Mouse (Mus musculus) CH12.LX (cell line): Measurements from ENCODE around the gene Gm867. TPM values are rescaled to one million over a fixed set of nuclear protein-coding genes. Genes with fewer than 3 reads are reported as not detected.

Experiments used
- DNase-seq: peaks from one replicate; pipeline ENCODE4 v3.0.0-alpha.2; 2013; ENCODE audit errors: extremely low read depth
- H3K27ac ChIP-seq: 2 replicates; pipeline ENCODE4 v1.5.1; 2012; ENCODE audit warnings: low read depth, mild to moderate bottlenecking, control low read depth, moderate library complexity; ENCODE audit not compliant: insufficient read depth
- H3K27me3 ChIP-seq: replicated peaks from 2 replicates; pipeline ENCODE3; 2012; ENCODE audit warnings: inconsistent platforms
- H3K36me3 ChIP-seq, 2 experiments: replicated peaks in 1 of 2; 2 replicates each; pipeline versions ENCODE3 to v1.6.1; 2012; ENCODE audit warnings: inconsistent platforms in 1 of 2, low read length in 1 of 2, mild to moderate bottlenecking in 1 of 2, mixed read lengths in 1 of 2, moderate library complexity in 1 of 2; ENCODE audit not compliant: control insufficient read depth in 1 of 2, insufficient read depth in 1 of 2
- H3K4me1 ChIP-seq, 2 experiments: 2 replicates each; pipeline ENCODE4 v1.6.1; 2012; ENCODE audit warnings: inconsistent platforms in 1 of 2, moderate library complexity in 1 of 2; ENCODE audit not compliant: insufficient read depth in 2 of 2, control insufficient read depth in 1 of 2
- H3K4me2 ChIP-seq: 2 replicates; pipeline ENCODE4 v1.6.1; 2012; ENCODE audit warnings: low read depth, mild to moderate bottlenecking, control low read depth; ENCODE audit not compliant: poor library complexity, insufficient read depth, severe bottlenecking
- H3K4me3 ChIP-seq, 3 experiments: fragments of 150-350 bp in 1 of 3; sonication (generic) in 1 of 3; replicated peaks in 1 of 3; 2 replicates each; pipeline versions ENCODE3 to v1.5.1; 2011 to 2012; ENCODE audit warnings: low read depth in 2 of 3, low read length in 2 of 3, mild to moderate bottlenecking in 2 of 3, moderate library complexity in 2 of 3, control low read depth in 1 of 3, improper control_type of control experiment in 1 of 3, inconsistent platforms in 1 of 3, mixed read lengths in 1 of 3; ENCODE audit not compliant: poor library complexity in 1 of 3
- H3K79me2 ChIP-seq: replicated peaks from 2 replicates; pipeline ENCODE4 v1.6.1; 2012; ENCODE audit warnings: mild to moderate bottlenecking, moderate library complexity; ENCODE audit not compliant: control insufficient read depth, poor library complexity, insufficient read depth, severe bottlenecking; ENCODE audit errors: extremely low read depth
- H3K9ac ChIP-seq: 2 replicates; pipeline ENCODE4 v1.6.1; 2012; ENCODE audit warnings: low read depth, mild to moderate bottlenecking, control low read depth, moderate library complexity; ENCODE audit not compliant: insufficient read depth
- H3K9me3 ChIP-seq: replicated peaks from 2 replicates; pipeline ENCODE3; 2012; ENCODE audit warnings: low read length, inconsistent platforms, mixed read lengths
- BHLHE40 ChIP-seq: IDR thresholded peaks from 2 replicates; pipeline ENCODE4 v1.6.1; 2011; ENCODE audit warnings: mild to moderate bottlenecking, low read depth, low read length, improper control_type of control experiment
- EP300 ChIP-seq: IDR thresholded peaks from 2 replicates; pipeline ENCODE4 v1.6.1; 2011; ENCODE audit warnings: low read length, improper control_type of control experiment
- ETS1 ChIP-seq: conservative IDR thresholded peaks from 2 replicates; pipeline ENCODE4 v1.6.1; 2012; ENCODE audit warnings: low read depth, mild to moderate bottlenecking, inconsistent platforms, low read length, improper control_type of control experiment, moderate library complexity
- IRF4 ChIP-seq: IDR thresholded peaks from 2 replicates; pipeline ENCODE4 v1.6.1; 2014; ENCODE audit warnings: low read depth, mild to moderate bottlenecking, inconsistent platforms, low read length, improper control_type of control experiment
- JUN ChIP-seq: IDR thresholded peaks from 2 replicates; pipeline ENCODE4 v1.6.1; 2011; ENCODE audit warnings: low read depth, mild to moderate bottlenecking, low read length, improper control_type of control experiment, moderate library complexity; ENCODE audit not compliant: insufficient read depth
- JUND ChIP-seq: conservative IDR thresholded peaks from 2 replicates; pipeline ENCODE4 v1.6.1; 2011; ENCODE audit warnings: low read depth, low read length, improper control_type of control experiment
- KAT2A ChIP-seq: IDR thresholded peaks from 2 replicates; pipeline ENCODE4 v1.6.1; 2012; ENCODE audit warnings: low read length, improper control_type of control experiment, inconsistent platforms; ENCODE audit not compliant: insufficient replicate concordance
- MAFK ChIP-seq: IDR thresholded peaks from 2 replicates; pipeline ENCODE4 v1.6.1; 2011; ENCODE audit warnings: low read length, improper control_type of control experiment; ENCODE audit not compliant: insufficient replicate concordance
- MAZ ChIP-seq: IDR thresholded peaks from 2 replicates; pipeline ENCODE4 v1.6.1; 2012; ENCODE audit warnings: low read depth, mild to moderate bottlenecking, inconsistent platforms, low read length, improper control_type of control experiment, moderate library complexity
- MEF2A ChIP-seq: IDR thresholded peaks from 2 replicates; pipeline ENCODE4 v1.6.1; 2014; ENCODE audit warnings: low read depth, mild to moderate bottlenecking, inconsistent platforms, low read length, improper control_type of control experiment, borderline replicate concordance
- NRF1 ChIP-seq: IDR thresholded peaks from 2 replicates; pipeline ENCODE4 v1.6.1; 2014; ENCODE audit warnings: low read depth, mild to moderate bottlenecking, inconsistent platforms, low read length, improper control_type of control experiment, moderate library complexity
- RAD21 ChIP-seq: IDR thresholded peaks from 2 replicates; pipeline ENCODE4 v1.6.1; 2011; ENCODE audit warnings: low read depth, mild to moderate bottlenecking, low read length, improper control_type of control experiment, moderate library complexity
- SIN3A ChIP-seq: IDR thresholded peaks from 2 replicates; pipeline ENCODE4 v1.6.1; 2012; ENCODE audit warnings: low read length, improper control_type of control experiment, inconsistent platforms
- TBP ChIP-seq: conservative IDR thresholded peaks from 2 replicates; pipeline ENCODE4 v1.6.1; 2011; ENCODE audit warnings: low read depth, low read length, improper control_type of control experiment
- TCF12 ChIP-seq: IDR thresholded peaks from 2 replicates; pipeline ENCODE4 v1.6.1; 2014; ENCODE audit warnings: low read depth, mild to moderate bottlenecking, inconsistent platforms, low read length, improper control_type of control experiment
- USF1 ChIP-seq: IDR thresholded peaks from 2 replicates; pipeline ENCODE4 v1.6.1; 2014; ENCODE audit warnings: low read depth, mild to moderate bottlenecking, inconsistent platforms, low read length, improper control_type of control experiment
- USF2 ChIP-seq: conservative IDR thresholded peaks from 2 replicates; pipeline ENCODE4 v1.6.1; 2011; ENCODE audit warnings: low read depth, low read length, improper control_type of control experiment
- ZKSCAN1 ChIP-seq: IDR thresholded peaks from 2 replicates; pipeline ENCODE4 v1.6.1; 2012; ENCODE audit warnings: low read depth, inconsistent platforms, low read length, improper control_type of control experiment, borderline replicate concordance
- ZMIZ1 ChIP-seq: IDR thresholded peaks from 2 replicates; pipeline ENCODE4 v1.6.1; 2012; ENCODE audit warnings: low read depth, mild to moderate bottlenecking, inconsistent platforms, low read length, improper control_type of control experiment
- ZNF384 ChIP-seq: IDR thresholded peaks from 2 replicates; pipeline ENCODE4 v1.6.1; 2012; ENCODE audit warnings: low read depth, low read length, improper control_type of control experiment, inconsistent platforms
- dilution Hi-C: fragments of 300-500 bp; cut with MboI; formaldehyde crosslinking; loops from 2 replicates; pipeline ENCODE4 v1.14.3; 2020; ENCODE audit warnings: low sequenced_read_pairs; ENCODE audit not compliant: extremely low pct_unique_long_range_greater_than_20kb, extremely low pct_ligation_motif_present
- in situ Hi-C: fragments of 300-500 bp; cut with MboI; formaldehyde crosslinking; loops from 3 replicates; pipeline ENCODE4 v1.14.3; 2019; ENCODE audit warnings: low sequenced_read_pairs, low pct_ligation_motif_present, low pct_unique_long_range_greater_than_20kb, mixed read lengths
- polyA plus RNA-seq: library from polyadenylated mRNA; unstranded; fragments of >175 nt; gene quantifications from 2 replicates; pipeline ENCODE4 v1.2.1, GENCODE M21; 2012; ENCODE audit warnings: low read depth; ENCODE audit not compliant: insufficient read length
- total RNA-seq, 2 experiments: library from RNA; depleted of rRNA; stranded (reverse); fragments of 300-350 nt in 1 of 2; fragments of >200 nt in 1 of 2; gene quantifications; 2 replicates each; pipeline ENCODE4 v1.2.3; 2012 to 2014

Gm867 gene
- total and polyA plus RNA-seq, 3 experiments, result 0.42 to 3.5 TPM; not detected in 1

DNA sequence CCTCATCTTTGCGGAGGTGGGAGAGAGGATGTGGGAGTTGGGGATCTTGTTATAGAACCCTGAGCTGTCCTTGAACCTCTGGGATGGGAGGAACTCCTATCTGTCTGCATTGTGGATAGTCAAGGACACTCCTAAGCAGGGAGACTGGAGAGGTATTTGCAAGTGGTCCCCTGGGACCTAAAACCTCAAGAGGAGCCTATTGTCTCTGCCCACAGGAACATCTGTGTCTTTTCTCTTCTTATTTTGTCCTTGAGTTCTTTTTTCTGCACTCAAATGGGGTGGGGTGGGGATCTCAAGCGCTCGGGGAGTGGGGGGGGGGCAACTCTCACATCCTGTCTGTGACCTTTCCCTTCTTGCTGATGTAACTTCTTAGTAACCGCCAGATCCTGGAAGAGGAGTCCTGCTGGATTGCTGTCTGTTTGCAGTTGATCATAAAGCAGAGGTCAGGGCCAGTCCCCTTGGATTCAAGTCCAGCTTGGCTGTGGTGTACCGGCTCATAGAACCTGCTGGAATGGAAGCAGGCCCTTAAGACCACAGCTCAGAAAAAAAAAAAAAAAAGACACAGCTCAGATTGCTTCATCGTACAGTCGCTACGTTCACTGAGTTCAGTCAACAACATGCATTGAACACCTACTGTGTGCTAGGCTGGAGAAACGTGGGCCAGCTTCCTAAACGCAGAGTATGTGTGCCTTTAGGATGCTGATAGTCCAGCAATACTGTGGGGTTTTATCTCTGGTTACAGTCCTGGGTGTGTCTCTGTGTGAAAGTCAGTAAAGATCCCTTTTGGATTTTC lies 2.4 kb downstream of the Gm867 start:
- in situ Hi-C loops, result loop anchor here (5.0 kb wide), 1 partner anchor 41 kb away; no protein-coding TSS in a partner anchor
- TF ChIP-seq BHLHE40, result peak; percentile 37; the same call in 1 of the 2 replicates
- TF ChIP-seq TBP, result 0 out of 2 replicates have a peak, but pooled peaks have one; percentile 39
- 0 out of 2 replicates have a peak, but pooled peaks have one; percentile 52 for TF ChIP-seq KAT2A
- TF ChIP-seq MEF2A, result peak; percentile 63; the same call in 1 of the 2 replicates
- TF ChIP-seq USF2, result no peak
- no peak for TF ChIP-seq JUND
- peak; percentile 52; the same call in 1 of the 2 replicates for TF ChIP-seq IRF4
- peak; percentile 84 for TF ChIP-seq TCF12
- TF ChIP-seq NRF1, result no peak
- no peak for TF ChIP-seq JUN
- TF ChIP-seq MAFK, result peak; percentile 59; the same call in 1 of the 2 replicates
- peak; percentile 96 for TF ChIP-seq ZKSCAN1
- no peak for TF ChIP-seq ZMIZ1
- TF ChIP-seq SIN3A, result peak; percentile 70; the same call in 1 of the 2 replicates
- peak; percentile 80 for TF ChIP-seq EP300
- TF ChIP-seq USF1, result no peak
- peak; percentile 72; the same call in 1 of the 2 replicates for TF ChIP-seq MAZ
- no peak for TF ChIP-seq RAD21
- TF ChIP-seq ETS1, result peak; percentile 67
- TF ChIP-seq ZNF384, result peak; percentile 84
- TF ChIP-seq, all 38 proteins: peak for 13
- H3K9ac ChIP-seq, result peak overlapping the region; percentile 75
- H3K4me1 ChIP-seq, result peaks cover 22 to 63% of the 10 kb centered on the region in 2 experiments
- peaks cover 0 to 15% of the 10 kb centered on the region in 2 experiments for H3K36me3 ChIP-seq
- dilution Hi-C loops, result no loop called here
- peak overlapping the region; percentile 90 for H3K4me2 ChIP-seq
- peak overlapping the region; percentile 99 for H3K27ac ChIP-seq
- H3K79me2 ChIP-seq, result no peaks in the 10 kb centered on the region
- peak; percentile 90 for DNase-seq
- peaks cover 8% of the 10 kb centered on the region for H3K27me3 ChIP-seq
- H3K9me3 ChIP-seq, result no peaks in the 10 kb centered on the region
- peak overlapping the region in 2 of 3 experiments; percentile 40 to 49 for H3K4me3 ChIP-seq
